Mouse (Mus musculus): ENCODE data around the gene Cdc37. TPM values are rescaled to one million over a fixed set of nuclear protein-coding genes. Genes with fewer than 3 reads are reported as not detected.
A peak's percentile ranks its signal among the peaks of the same experiment; 100 is the strongest.

Gene Cdc37
- polyA plus RNA-seq, 1 experiment from 2014 or later: 280 TPM

DNA sequence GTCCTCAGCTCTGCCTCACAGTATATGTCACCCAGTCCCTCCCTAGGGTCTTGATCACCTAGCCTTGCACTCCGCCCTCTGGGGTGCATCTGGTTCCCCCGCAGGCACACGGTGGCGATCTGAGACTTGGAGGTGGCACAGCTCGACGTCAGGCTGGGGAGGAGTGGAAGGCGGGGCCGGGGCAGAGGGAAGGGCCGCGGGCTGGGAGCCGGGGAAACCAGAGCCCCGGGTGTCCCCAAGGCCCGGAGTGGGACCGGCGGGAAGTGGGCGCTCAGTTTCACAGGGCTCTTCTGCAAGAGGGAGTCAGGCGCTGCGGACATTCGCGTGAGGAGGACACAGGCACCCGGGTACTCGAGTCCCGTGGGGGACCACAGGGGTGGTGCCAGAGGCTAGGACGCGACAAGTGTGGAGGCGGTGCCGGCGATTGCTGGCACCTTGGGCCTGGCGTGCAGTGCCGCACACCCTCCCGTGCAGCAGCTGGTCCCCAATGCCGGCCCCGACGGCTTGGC lies 34.2 kb upstream of the Cdc37 start:
- Histone ChIP-seq H3K4me1 (replicated peaks) (peaks cover 20% of the 10 kb centered on the region), H3K27ac (no peak overlapping the region), H3K4me3 (replicated peaks) (peak overlapping the region; percentile 36), H3K9me3 (no peaks in the 10 kb centered on the region), H3K27me3 (replicated peaks) (no peaks in the 10 kb centered on the region), H3K4me2 (replicated peaks) (peak overlapping the region; percentile 74), H3K36me3 (no peaks in the 10 kb centered on the region), H3K9ac (peak overlapping the region; percentile 31; the same call in 1 of the 2 replicates)
- peak; percentile 64 for ATAC-seq
- 10% methylated on average over 34 of the region's 34 CpGs for WGBS

DNA sequence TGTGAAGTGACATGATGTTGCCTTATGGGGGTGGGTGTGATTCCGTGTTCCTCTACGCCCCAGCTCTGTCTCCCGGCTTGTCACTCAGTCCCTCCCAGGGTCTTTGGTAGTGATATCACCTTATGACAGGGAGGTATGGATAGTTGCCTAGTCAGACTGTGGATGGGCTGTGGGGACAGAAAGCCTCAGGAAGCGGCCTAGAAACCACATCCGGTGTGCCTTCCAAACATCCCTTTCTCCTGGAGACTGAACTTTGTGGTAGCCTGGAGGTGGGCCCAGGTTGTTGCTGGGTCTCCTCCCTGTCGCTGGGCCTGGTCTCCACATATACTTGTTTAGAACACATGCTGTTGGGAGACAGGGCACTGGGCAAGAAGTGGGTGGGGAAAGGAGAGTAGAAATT lies 33.6 kb upstream of the Cdc37 start:
- 87% methylated on average over 6 of the region's 6 CpGs for WGBS
- H3K9me3 ChIP-seq: no peaks in the 10 kb centered on the region

DNA sequence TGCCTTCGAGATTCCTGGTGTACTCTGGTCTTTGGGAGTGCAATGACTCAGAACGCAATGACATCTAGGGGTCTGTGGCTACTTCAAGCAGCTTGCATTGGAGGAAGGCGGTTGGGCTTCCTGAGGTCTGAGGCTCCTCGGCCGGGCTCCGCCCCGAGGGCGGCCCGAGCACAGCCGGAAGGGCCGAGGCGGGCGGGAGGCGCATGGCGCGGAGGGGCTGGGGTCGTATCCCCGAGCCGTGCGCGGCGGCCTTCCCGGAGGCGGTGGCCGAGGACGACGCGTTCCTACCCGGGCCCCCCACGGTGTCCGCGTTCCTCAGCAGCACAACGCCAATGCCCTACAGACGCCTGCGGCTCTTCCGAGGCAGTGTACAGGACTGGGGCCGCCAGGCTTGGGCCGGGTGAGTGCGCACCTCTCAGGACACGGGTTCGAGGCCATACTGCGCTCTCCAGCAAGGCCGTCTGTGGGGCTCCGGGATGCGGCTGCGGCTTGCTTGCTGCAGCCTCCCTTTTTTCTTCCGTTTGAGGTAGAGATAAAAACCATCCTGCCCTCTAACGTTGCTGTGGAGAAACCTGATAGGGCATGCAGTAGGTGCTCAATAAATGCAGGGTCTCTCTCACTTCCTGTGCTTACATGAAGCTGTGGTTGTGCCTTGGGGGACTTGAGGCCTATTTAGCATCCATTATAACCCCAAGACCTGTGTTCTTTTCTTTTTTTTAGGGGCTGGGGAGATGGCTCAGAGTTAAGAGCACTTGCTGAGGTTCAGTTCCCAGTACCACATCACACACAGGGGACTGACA lies 31.8 kb upstream of the Cdc37 start:
- Histone ChIP-seq H3K27me3 (replicated peaks) (no peaks in the 10 kb centered on the region), H3K27ac (0 out of 2 replicates have a peak overlapping the region, but pooled peaks have one; percentile 32), H3K4me1 (replicated peaks) (peaks cover 20% of the 10 kb centered on the region), H3K9ac (peak overlapping the region; percentile 64), H3K4me2 (replicated peaks) (peak overlapping the region; percentile 79), H3K4me3 (replicated peaks) (peak overlapping the region; percentile 50), H3K36me3 (no peaks in the 10 kb centered on the region), H3K9me3 (no peaks in the 10 kb centered on the region)
- 5% methylated on average over 48 of the region's 48 CpGs for WGBS
- peak; percentile 61 for ATAC-seq

More for the DNA sequence above, 33.6 kb upstream of the Cdc37 start:
- peak overlapping the region; percentile 74 for H3K4me2 ChIP-seq (replicated peaks)
- H3K9ac ChIP-seq: no peak overlapping the region
- no peaks in the 10 kb centered on the region for H3K36me3 ChIP-seq
- peaks cover 20% of the 10 kb centered on the region for H3K4me1 ChIP-seq (replicated peaks)
- H3K27me3 ChIP-seq (replicated peaks): no peaks in the 10 kb centered on the region
- ATAC-seq: no peak
- no peak overlapping the region for H3K27ac ChIP-seq
- H3K4me3 ChIP-seq (replicated peaks): no peak overlapping the region

DNA sequence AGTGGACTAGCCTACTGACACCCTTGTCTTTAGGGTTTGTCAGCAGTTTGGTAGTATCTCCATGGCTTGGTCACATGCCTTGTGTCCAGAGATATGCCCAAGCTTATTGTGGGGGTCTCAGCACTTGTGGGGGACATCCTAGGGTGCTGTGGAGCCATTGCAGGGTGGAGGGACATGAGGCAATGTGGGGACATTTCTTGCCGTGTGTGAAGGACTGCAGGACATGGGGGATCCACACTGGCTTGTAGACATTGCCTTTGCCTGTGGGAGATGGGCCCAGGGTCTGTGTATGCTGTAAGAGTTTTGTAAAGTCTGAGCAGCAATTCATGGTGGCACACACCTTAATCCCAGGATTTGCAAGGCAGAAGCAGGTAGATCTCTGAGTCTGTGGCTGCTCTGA lies 31.1 kb upstream of the Cdc37 start:
- H3K4me2 ChIP-seq (replicated peaks): no peak overlapping the region
- no peaks in the 10 kb centered on the region for H3K27me3 ChIP-seq (replicated peaks)
- H3K36me3 ChIP-seq: no peaks in the 10 kb centered on the region
- H3K4me3 ChIP-seq (replicated peaks): peak overlapping the region; percentile 50; the same call in 1 of the 2 replicates
- 52% methylated on average over 1 of the region's 1 CpGs for WGBS
- H3K4me1 ChIP-seq (replicated peaks): peaks cover 20% of the 10 kb centered on the region
- H3K9ac ChIP-seq: no peak overlapping the region
- no peaks in the 10 kb centered on the region for H3K9me3 ChIP-seq
- no peak overlapping the region for H3K27ac ChIP-seq
- ATAC-seq: no peak

DNA sequence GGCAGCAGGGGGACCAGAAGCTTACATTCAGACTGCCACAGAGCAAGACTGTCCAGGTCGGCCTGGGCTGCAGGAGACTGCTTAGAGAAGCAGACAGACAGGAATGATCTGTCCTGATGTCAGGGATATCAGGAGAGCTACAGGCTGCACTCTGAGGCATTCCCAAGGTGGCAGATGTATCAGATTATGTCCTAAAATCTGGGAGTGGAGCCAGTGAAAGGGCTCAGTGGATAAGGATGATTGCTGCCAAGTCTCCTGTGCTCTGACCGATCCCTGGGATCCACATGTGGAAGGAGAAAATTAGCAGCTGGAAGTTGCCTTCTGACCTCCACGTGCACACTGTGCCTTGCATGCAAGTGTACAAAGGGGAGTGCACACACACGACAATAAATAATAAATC lies 30.6 kb upstream of the Cdc37 start:
- no peak overlapping the region for H3K9ac ChIP-seq
- WGBS: 59% methylated on average over 4 of the region's 4 CpGs
- H3K27me3 ChIP-seq (replicated peaks): no peaks in the 10 kb centered on the region
- no peaks in the 10 kb centered on the region for H3K36me3 ChIP-seq
- no peaks in the 10 kb centered on the region for H3K9me3 ChIP-seq
- peaks cover 20% of the 10 kb centered on the region for H3K4me1 ChIP-seq (replicated peaks)
- H3K4me2 ChIP-seq (replicated peaks): no peak overlapping the region
- no peak overlapping the region for H3K27ac ChIP-seq
- ATAC-seq: no peak
- no peak overlapping the region for H3K4me3 ChIP-seq (replicated peaks)

DNA sequence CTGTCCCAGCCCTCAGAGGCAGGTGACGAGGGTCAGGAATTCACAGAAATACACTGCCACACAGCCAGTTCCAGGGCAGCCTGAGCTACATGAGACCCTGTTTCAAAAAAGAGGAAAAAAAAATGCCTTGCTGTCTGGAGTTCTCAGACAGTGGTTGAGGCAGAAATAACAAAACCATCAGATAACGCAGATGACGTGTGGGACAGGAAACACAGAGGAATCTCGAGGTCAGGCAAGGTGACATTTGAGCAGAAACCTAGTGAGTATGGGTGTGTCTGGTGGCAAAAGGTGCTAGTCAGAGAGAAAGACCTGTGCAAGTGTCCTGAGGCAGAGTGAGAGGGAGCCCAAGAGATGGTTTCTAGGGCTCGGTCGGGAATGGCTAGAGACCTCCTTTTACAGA lies 22.6 kb upstream of the Cdc37 start:
- H3K4me3 ChIP-seq (replicated peaks): no peak overlapping the region
- H3K27ac ChIP-seq: no peak overlapping the region
- no peaks in the 10 kb centered on the region; the same call in 1 of the 2 replicates for H3K27me3 ChIP-seq (replicated peaks)
- H3K4me2 ChIP-seq (replicated peaks): no peak overlapping the region
- no peak overlapping the region; the same call in 1 of the 2 replicates for H3K9ac ChIP-seq
- no peak for ATAC-seq
- 60% methylated on average over 6 of the region's 6 CpGs for WGBS
- no peaks in the 10 kb centered on the region for H3K36me3 ChIP-seq
- peaks cover 11% of the 10 kb centered on the region for H3K4me1 ChIP-seq (replicated peaks)
- H3K9me3 ChIP-seq: no peaks in the 10 kb centered on the region

DNA sequence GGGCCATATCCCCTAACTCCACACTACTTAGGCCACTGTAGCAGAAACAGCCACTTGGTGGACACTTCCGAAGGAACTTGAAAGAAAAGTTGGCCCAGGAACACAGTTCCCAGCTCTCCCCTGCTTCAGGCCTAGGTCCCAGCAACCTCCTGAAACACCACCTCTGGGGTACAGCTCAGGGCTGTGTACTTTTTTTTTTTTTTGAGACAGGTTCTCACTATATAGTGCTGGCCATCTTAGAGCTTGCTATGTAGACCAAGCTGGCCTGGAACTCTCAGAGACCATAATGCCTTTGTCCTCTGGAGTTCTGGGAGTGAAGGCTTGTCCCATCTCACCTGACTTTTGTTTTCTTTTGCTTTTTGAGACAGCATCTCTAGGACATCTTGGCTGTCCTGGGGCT lies 19.4 kb upstream of the Cdc37 start:
- peak overlapping the region; percentile 50; the same call in 1 of the 2 replicates for H3K4me2 ChIP-seq (replicated peaks)
- no peaks in the 10 kb centered on the region for H3K9me3 ChIP-seq
- ATAC-seq: peak; percentile 1; the same call in 1 of the 2 replicates
- H3K27ac ChIP-seq: no peak overlapping the region
- H3K4me1 ChIP-seq (replicated peaks): peaks cover 34% of the 10 kb centered on the region
- peaks cover 31% of the 10 kb centered on the region for H3K27me3 ChIP-seq (replicated peaks)
- H3K36me3 ChIP-seq: no peaks in the 10 kb centered on the region
- H3K9ac ChIP-seq: no peak overlapping the region
- no peak overlapping the region for H3K4me3 ChIP-seq (replicated peaks)
- 41% methylated on average over 1 of the region's 1 CpGs for WGBS

DNA sequence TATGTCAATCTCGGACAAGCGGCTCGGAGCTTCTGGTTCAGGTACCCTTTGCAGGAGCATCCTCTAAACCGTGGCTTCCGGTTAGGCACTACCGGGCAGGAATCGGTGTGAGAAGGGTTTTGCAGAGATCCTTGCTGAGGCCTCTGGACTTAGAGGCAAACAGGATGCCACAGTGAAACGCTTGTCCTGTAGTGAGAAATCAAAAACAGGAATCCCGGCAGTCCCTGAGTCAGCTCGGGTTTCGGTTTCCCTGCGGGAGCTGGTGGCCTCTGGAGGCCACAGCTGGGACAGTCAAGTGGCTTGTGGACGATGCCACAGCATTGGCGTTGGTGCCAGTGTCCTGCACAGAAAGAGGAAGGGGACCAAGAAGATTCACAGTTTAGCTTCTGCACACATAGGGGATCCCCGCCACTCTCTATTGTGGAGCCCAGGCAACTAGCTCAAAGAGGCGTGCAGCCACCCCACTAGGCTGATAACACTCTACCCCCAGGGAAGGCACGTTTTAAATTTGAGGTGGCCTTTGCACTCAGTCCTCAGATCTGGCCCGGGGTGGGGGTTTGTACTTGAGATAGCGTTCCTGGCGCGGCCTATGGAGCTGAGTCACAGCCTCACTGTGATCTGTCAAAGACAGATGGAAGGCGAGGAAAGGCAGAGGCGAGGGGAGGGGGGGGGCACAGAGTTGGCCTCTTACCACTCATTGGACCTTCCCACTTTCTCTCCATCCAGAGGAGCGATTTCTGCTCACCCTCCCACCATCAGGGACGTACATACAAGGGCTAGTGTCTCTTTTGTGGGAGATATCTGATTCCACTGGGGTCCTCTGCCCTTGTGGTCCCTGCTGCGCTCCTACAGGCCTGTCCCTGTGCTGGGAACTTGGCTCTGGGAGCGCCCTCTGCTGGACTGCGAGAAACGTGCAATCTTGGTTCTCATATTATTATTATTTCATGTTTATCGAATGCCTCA lies 18.7 kb upstream of the Cdc37 start:
- H3K9ac ChIP-seq: peak overlapping the region; percentile 26; the same call in 1 of the 2 replicates
- peaks cover 38% of the 10 kb centered on the region for H3K4me1 ChIP-seq (replicated peaks)
- H3K27me3 ChIP-seq (replicated peaks): peaks cover 38% of the 10 kb centered on the region
- peak; percentile 70 for ATAC-seq
- WGBS: 10% methylated on average over 30 of the region's 30 CpGs
- H3K36me3 ChIP-seq: no peaks in the 10 kb centered on the region
- H3K9me3 ChIP-seq: no peaks in the 10 kb centered on the region
- peak overlapping the region; percentile 50 for H3K4me2 ChIP-seq (replicated peaks)
- H3K4me3 ChIP-seq (replicated peaks): peak overlapping the region; percentile 20
- H3K27ac ChIP-seq: peak overlapping the region; percentile 87

DNA sequence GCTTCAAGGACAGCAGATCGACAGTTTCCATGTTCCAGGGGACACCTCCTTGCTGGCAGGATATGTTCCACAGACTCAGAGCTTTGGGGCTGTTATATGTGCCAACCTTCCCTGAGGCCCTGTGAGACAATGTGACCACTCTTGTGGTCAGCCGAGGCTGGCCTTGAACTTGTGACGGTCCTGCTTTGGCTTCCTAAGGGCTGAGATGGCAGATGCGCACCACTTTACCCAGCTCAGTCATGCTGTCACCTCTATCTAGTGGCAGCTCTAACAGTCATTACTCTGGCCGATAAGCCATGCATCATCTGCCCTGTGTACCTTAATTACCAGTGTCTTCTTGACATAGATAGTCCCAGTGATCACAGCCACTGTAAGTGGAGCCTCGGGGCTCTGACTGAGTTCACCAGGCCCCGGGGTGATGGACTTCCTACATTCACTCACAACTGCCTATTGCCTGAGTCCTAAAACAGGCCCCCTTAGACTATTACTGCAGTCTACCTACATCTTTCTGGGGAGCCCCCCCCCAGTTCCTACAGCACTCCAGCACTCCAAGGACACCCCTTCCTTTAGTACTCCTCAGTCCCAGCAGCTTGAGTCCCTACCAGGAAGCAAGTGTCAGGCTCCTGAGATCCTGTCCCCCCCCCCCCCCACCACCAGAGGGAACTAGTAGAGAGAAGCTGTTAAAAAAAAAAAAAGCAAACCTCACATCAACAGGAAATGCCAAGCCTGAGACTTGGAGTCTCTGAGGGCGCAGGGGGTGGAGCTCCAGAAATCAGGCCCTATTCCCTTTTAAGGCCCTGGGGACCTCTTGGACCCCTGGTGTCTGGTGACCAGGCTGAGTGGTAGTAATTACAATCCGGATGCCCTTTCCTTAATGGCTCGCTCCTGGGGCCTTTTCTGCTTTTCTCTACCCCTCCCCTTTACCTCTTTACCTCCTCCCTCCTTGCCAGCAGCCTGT lies 17.6 kb upstream of the Cdc37 start:
- Histone ChIP-seq H3K4me3 (replicated peaks) (peak overlapping the region; percentile 20), H3K9me3 (no peaks in the 10 kb centered on the region), H3K4me2 (replicated peaks) (peak overlapping the region; percentile 50), H3K36me3 (no peaks in the 10 kb centered on the region), H3K27ac (peak overlapping the region; percentile 87), H3K9ac (no peak overlapping the region), H3K4me1 (replicated peaks) (peaks cover 38% of the 10 kb centered on the region), H3K27me3 (replicated peaks) (peaks cover 45% of the 10 kb centered on the region)
- 0 out of 2 replicates have a peak, but pooled peaks have one; percentile 15 for ATAC-seq
- 60% methylated on average over 10 of the region's 10 CpGs for WGBS

DNA sequence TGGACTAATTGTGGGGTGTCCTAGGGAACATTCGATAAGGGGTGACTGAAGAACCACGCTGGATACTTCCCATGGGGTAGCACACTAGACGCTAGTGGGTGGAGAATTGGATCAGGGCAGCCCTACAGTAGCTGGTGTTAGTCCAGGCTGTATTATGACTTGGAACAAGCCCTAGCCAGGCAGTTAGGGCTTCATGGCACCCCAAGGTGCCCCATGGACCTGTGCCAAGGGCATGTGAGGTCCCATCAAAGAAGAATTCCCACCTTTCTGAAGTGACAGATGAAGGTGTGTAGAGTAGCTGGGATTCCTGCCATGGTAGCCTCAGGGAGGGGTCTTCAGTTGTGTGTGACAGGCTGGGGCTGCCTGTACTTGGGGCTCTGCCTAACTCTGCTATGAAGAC lies 16.7 kb upstream of the Cdc37 start:
- no peak for ATAC-seq
- peaks cover 52% of the 10 kb centered on the region for H3K27me3 ChIP-seq (replicated peaks)
- H3K4me1 ChIP-seq (replicated peaks): peaks cover 38% of the 10 kb centered on the region
- 0 out of 2 replicates have a peak overlapping the region, but pooled peaks have one; percentile 58 for H3K9ac ChIP-seq
- H3K27ac ChIP-seq: no peak overlapping the region
- H3K36me3 ChIP-seq: no peaks in the 10 kb centered on the region
- H3K9me3 ChIP-seq: no peaks in the 10 kb centered on the region
- peak overlapping the region; percentile 51 for H3K4me3 ChIP-seq (replicated peaks)
- peak overlapping the region; percentile 94 for H3K4me2 ChIP-seq (replicated peaks)
- WGBS: 39% methylated on average over 3 of the region's 3 CpGs

DNA sequence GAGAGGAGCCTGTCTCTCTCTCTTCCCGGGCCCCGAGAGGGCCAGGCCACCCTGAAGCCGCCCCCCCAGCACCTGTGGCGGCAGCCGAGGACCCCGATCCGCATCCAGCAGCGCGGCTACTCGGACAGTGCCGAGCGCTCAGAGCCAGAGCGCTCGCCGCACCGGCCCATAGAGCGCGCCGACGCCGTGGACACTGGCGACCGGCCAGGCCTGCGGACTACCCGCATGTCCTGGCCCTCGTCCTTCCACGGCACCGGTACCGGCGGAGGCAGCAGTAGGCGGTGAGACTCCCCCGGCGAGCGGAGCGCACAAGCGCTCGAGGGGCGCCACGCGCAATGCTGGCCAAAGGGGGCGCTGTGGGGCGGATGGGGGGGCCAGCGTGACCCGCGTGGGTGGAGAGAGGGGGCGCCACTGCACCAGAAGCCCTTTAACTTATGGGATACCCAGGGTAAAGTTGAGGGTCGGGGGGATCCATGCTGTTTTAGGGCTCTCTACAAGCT lies 16.2 kb upstream of the Cdc37 start:
- H3K4me1 ChIP-seq (replicated peaks): peaks cover 40% of the 10 kb centered on the region
- no peak for ATAC-seq
- peak overlapping the region; percentile 51 for H3K4me3 ChIP-seq (replicated peaks)
- under 1% methylated on average over 46 of the region's 47 CpGs for WGBS
- H3K9ac ChIP-seq: peak overlapping the region; percentile 58
- H3K4me2 ChIP-seq (replicated peaks): peak overlapping the region; percentile 94
- no peak overlapping the region for H3K27ac ChIP-seq
- H3K9me3 ChIP-seq: no peaks in the 10 kb centered on the region
- H3K36me3 ChIP-seq: no peaks in the 10 kb centered on the region
- H3K27me3 ChIP-seq (replicated peaks): peaks cover 53% of the 10 kb centered on the region

Data from intestine, embryonic 15.5 days (tissue).